Mouse (Mus musculus) brain, embryonic 14.5 days (tissue): ENCODE data around the gene Vdac2.

ENCODE experiments used
- CTCF ChIP-seq: fragments of 200-500 bp; IDR thresholded peaks from 2 replicates; pipeline ENCODE4 v1.5.1; 2012; ENCODE audit warnings: inconsistent platforms, mild to moderate bottlenecking, moderate library complexity, borderline replicate concordance; ENCODE audit not compliant: insufficient read depth, insufficient read length; ENCODE audit errors: extremely low read depth
- POLR2A ChIP-seq: fragments of 200-500 bp; IDR thresholded peaks from 2 replicates; pipeline ENCODE4 v1.6.1; 2012; ENCODE audit warnings: mild to moderate bottlenecking, inconsistent platforms, borderline replicate concordance; ENCODE audit not compliant: poor library complexity, insufficient read depth, insufficient read length, severe bottlenecking; ENCODE audit errors: extremely low read depth

GRCm38 (mm10) chr14:21812590-21813162, 12.4 kb upstream of the Vdac2 start:
- TF ChIP-seq CTCF (peak; percentile 52; the same call in 1 of the 2 replicates), POLR2A (no peak)
